Mouse (Mus musculus) neural tube, embryonic 14.5 days (tissue): ENCODE measurements around the gene Sec31a. TPM values are rescaled to one million over a fixed set of nuclear protein-coding genes. Genes with fewer than 3 reads are reported as not detected.

ENCODE experiments used
- ATAC-seq: fragments of 200-750 bp; cut with Nextera tagmentation; 2 replicates; pipeline ENCODE4 v1.8.0; 2017; ENCODE audit warnings: low read depth, mild to moderate bottlenecking, moderate TSS enrichment, moderate library complexity
- H3K27ac ChIP-seq: fragments of 300-500 bp; sonication (generic); 2 replicates; pipeline ENCODE4 v1.5.1; 2014; ENCODE audit warnings: low read depth, mild to moderate bottlenecking, control low read depth, low read length, moderate library complexity, mixed read lengths
- H3K27me3 ChIP-seq: fragments of 300-500 bp; sonication (generic); 2 replicates; pipeline ENCODE4 v1.6.1; 2014; ENCODE audit warnings: low read length; ENCODE audit not compliant: control insufficient read depth, insufficient read depth
- H3K36me3 ChIP-seq: fragments of 300-500 bp; sonication (generic); 2 replicates; pipeline ENCODE4 v1.6.1; 2014; ENCODE audit warnings: low read length, mixed read lengths; ENCODE audit not compliant: control insufficient read depth, insufficient read depth
- H3K4me1 ChIP-seq: fragments of 300-500 bp; sonication (generic); 2 replicates; pipeline ENCODE4 v1.6.1; 2014; ENCODE audit warnings: low read length; ENCODE audit not compliant: control insufficient read depth, insufficient read depth
- H3K4me2 ChIP-seq: fragments of 300-500 bp; sonication (generic); 2 replicates; pipeline ENCODE4 v1.6.1; 2014; ENCODE audit warnings: mild to moderate bottlenecking, low read depth, low read length, control low read depth
- H3K4me3 ChIP-seq: fragments of 300-500 bp; sonication (generic); 2 replicates; pipeline ENCODE4 v1.5.1; 2014; ENCODE audit warnings: low read depth, low read length, control low read depth, mixed read lengths
- H3K9ac ChIP-seq: fragments of 300-500 bp; sonication (generic); replicated peaks from 2 replicates; pipeline ENCODE4 v1.6.1; 2014; ENCODE audit warnings: low read depth, mild to moderate bottlenecking, control low read depth, low read length, mixed read lengths
- H3K9me3 ChIP-seq: fragments of 300-500 bp; sonication (generic); 2 replicates; pipeline ENCODE4 v1.6.1; 2016; ENCODE audit warnings: low read length; ENCODE audit not compliant: control insufficient read depth
- WGBS: fragments of 180-500 bp; shearing (Covaris S2); extraction: QIAGEN DNeasy Blood & Tissue Kit; methylation state at CpG from one replicate; pipeline ENCODE4 v1.1.7; 2014; 5-methylcytosine and 5-hydroxymethylcytosine counted together
- polyA plus RNA-seq: library from polyadenylated mRNA; unstranded; fragments of >200 nt; fragmentation: Nextera tagmentation; extraction: Ambion mirVana; gene quantifications from 2 replicates; pipeline ENCODE4 v1.2.1, GENCODE M21; 2014

Sec31a gene
- polyA plus RNA-seq, 1 experiment from 2014 or later: 90.2 TPM

- WGBS: 92% methylated on average over 6 of the region's 6 CpGs
- Histone ChIP-seq H3K9me3 (no peaks in the 10 kb centered on the region), H3K27me3 (no peaks in the 10 kb centered on the region), H3K4me2 (no peak overlapping the region), H3K4me1 (no peaks in the 10 kb centered on the region), H3K4me3 (no peak overlapping the region), H3K9ac (no peak overlapping the region), H3K36me3 (peaks cover 48% of the 10 kb centered on the region), H3K27ac (no peak overlapping the region)
- ATAC-seq: no peak
Measured at GRCm38 (mm10) chr5:100369093-100369492, 46.9 kb downstream of the Sec31a start.

DNA sequence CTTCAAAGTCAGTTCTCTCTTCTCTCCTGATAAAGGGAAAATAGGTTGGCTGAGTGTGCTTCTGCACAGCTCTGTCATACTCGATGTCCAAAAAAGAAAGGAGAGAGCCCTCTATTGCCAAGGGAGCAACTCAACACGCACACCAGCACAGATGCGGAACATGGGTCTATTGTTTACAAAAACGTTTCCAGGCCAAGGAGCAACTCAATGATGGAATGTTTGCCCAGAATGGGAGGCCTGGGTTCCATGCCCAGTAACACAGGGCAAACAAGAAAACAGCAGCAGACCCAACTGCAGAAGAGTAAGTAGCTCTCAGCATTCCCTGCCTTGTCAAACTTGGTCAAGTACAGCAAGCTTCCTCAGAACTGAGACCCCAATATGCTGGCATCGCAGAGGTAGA is 47.5 kb downstream of the Sec31a start:
- Histone ChIP-seq H3K9ac (no peak overlapping the region), H3K36me3 (peaks cover 51% of the 10 kb centered on the region), H3K4me3 (no peak overlapping the region), H3K27me3 (no peaks in the 10 kb centered on the region), H3K4me1 (no peaks in the 10 kb centered on the region), H3K4me2 (no peak overlapping the region), H3K27ac (no peak overlapping the region), H3K9me3 (no peaks in the 10 kb centered on the region)
- WGBS: 80% methylated on average over 5 of the region's 5 CpGs
- no peak for ATAC-seq

- H3K9ac ChIP-seq: no peak overlapping the region
- ATAC-seq: no peak
- 87% methylated on average over 2 of the region's 2 CpGs for WGBS
- H3K27ac ChIP-seq: no peak overlapping the region
- H3K9me3 ChIP-seq: no peaks in the 10 kb centered on the region
- H3K27me3 ChIP-seq: no peaks in the 10 kb centered on the region
- H3K4me2 ChIP-seq: no peak overlapping the region
- H3K36me3 ChIP-seq: peaks cover 50% of the 10 kb centered on the region
- H3K4me1 ChIP-seq: no peaks in the 10 kb centered on the region
- H3K4me3 ChIP-seq: no peak overlapping the region
Measured at GRCm38 (mm10) chr5:100367051-100367450, 49.0 kb downstream of the Sec31a start.

DNA sequence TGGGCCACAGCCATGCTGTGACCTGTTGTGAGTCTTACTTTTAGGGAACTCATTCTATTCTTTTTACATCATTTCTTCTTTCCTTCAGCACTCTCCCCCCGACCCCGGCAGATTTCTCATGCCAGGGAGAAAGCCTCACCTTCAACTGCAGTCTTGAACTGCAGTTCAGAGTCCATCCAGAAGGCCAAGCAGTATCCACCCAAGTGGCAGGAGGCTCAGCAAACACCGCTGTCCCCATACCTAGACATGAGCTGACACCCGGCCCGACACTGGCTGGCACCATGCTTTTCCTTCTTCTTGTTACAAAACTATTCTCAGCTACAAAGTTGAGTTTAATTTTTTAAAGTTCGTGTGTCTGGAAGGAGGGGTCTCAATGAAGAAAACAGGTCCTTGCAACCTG is 55.7 kb downstream of the Sec31a start:
- no peak for ATAC-seq
- no peak overlapping the region for H3K9ac ChIP-seq
- no peak overlapping the region for H3K4me3 ChIP-seq
- H3K9me3 ChIP-seq: no peaks in the 10 kb centered on the region
- no peak overlapping the region for H3K4me2 ChIP-seq
- WGBS: 91% methylated on average over 6 of the region's 6 CpGs
- H3K27ac ChIP-seq: no peak overlapping the region
- H3K36me3 ChIP-seq: peaks cover 32% of the 10 kb centered on the region
- no peaks in the 10 kb centered on the region for H3K27me3 ChIP-seq
- no peaks in the 10 kb centered on the region for H3K4me1 ChIP-seq

DNA sequence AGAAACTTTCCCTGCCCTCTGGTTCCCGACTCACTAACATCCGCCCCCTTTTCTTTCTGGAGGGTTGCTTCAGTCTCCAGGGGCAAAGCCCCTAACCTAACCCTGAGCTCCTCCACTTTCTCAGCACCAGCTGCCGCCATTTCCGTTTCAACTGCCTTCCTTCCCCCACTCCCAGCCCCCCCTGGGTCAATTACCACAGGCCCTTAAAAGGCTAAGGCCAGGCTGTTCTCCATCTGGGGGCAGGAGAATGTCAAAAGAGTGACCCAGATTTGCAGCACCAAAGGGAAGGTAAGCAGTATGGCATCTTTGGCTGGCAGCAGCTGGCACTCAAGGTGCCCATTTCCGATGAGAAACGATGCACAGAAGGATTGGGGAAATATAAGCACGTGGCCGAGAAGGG is 57.7 kb downstream of the Sec31a start:
- no peaks in the 10 kb centered on the region for H3K9me3 ChIP-seq
- no peak overlapping the region for H3K4me2 ChIP-seq
- H3K9ac ChIP-seq: no peak overlapping the region
- H3K36me3 ChIP-seq: peaks cover 16% of the 10 kb centered on the region
- no peaks in the 10 kb centered on the region for H3K27me3 ChIP-seq
- ATAC-seq: no peak
- H3K4me1 ChIP-seq: no peaks in the 10 kb centered on the region
- no peak overlapping the region for H3K4me3 ChIP-seq
- no peak overlapping the region for H3K27ac ChIP-seq
- WGBS: 25% methylated on average over 8 of the region's 8 CpGs

- H3K9ac ChIP-seq: no peak overlapping the region
- H3K4me2 ChIP-seq: no peak overlapping the region
- no peaks in the 10 kb centered on the region for H3K27me3 ChIP-seq
- H3K36me3 ChIP-seq: no peaks in the 10 kb centered on the region
- no peak for ATAC-seq
- H3K4me3 ChIP-seq: no peak overlapping the region
- H3K9me3 ChIP-seq: no peaks in the 10 kb centered on the region
- 96% methylated on average over 20 of the region's 20 CpGs for WGBS
- H3K4me1 ChIP-seq: no peaks in the 10 kb centered on the region
- no peak overlapping the region for H3K27ac ChIP-seq
Measured at GRCm38 (mm10) chr5:100354644-100355043, 61.4 kb downstream of the Sec31a start.

DNA sequence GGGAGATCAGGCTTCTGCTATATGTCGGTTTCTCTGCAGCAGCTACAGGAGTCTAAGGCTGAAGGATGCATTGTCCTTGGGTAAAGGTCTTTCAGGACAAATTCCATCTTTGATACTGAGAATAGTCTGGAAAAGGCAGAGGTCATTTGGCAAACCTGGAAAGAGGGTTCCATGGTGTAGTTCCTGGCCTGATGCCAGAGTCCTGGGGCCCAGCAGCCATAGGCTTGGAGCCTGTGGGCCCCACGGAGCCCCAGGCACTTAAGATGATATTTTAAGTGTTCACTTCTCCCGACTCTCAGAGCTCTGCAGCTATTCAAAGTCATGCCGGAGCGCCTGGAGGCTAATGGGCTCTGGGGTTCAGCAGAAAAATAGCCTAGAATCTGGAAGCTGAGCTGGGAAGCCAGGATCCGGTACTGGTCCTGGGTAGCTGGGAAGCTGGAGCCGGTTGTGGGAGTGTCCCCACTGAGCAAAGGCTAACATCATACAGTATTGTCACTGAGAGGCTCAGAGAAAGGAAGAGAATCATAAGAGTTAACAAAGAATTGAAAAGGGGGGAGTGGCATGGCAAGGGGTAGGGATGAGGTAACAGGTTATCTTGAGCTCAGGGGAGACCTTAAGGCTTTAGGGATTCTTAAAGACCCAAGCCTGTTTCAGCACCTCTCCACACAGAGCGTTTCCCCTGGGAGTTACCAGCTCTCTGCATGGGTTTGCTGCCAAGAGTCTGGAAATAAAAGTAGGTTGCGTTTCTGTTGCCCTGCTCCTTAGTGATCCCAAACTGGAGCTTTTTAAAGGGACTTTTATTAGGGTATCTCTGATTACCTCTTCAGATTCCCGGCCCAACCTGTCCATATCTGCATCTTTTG is 62.8 kb downstream of the Sec31a start:
- Histone ChIP-seq H3K9ac (no peak overlapping the region), H3K27me3 (no peaks in the 10 kb centered on the region), H3K4me2 (no peak overlapping the region), H3K27ac (no peak overlapping the region), H3K4me1 (no peaks in the 10 kb centered on the region), H3K4me3 (no peak overlapping the region), H3K36me3 (no peaks in the 10 kb centered on the region), H3K9me3 (no peaks in the 10 kb centered on the region)
- no peak for ATAC-seq
- WGBS: 70% methylated on average over 10 of the region's 10 CpGs

GRCm38 (mm10) chr5:100350907-100351456 is 65.1 kb downstream of the Sec31a start:
- no peaks in the 10 kb centered on the region for H3K36me3 ChIP-seq
- no peak overlapping the region for H3K4me2 ChIP-seq
- H3K4me3 ChIP-seq: no peak overlapping the region
- no peak overlapping the region for H3K27ac ChIP-seq
- H3K9me3 ChIP-seq: no peaks in the 10 kb centered on the region
- no peaks in the 10 kb centered on the region for H3K4me1 ChIP-seq
- 0 out of 2 replicates have a peak, but pooled peaks have one; percentile 42 for ATAC-seq
- WGBS: 98% methylated on average over 8 of the region's 8 CpGs
- no peaks in the 10 kb centered on the region for H3K27me3 ChIP-seq
- H3K9ac ChIP-seq: no peak overlapping the region
